ENCODE assay signal across 8 mouse cellular contexts in the genomic region with DNA sequence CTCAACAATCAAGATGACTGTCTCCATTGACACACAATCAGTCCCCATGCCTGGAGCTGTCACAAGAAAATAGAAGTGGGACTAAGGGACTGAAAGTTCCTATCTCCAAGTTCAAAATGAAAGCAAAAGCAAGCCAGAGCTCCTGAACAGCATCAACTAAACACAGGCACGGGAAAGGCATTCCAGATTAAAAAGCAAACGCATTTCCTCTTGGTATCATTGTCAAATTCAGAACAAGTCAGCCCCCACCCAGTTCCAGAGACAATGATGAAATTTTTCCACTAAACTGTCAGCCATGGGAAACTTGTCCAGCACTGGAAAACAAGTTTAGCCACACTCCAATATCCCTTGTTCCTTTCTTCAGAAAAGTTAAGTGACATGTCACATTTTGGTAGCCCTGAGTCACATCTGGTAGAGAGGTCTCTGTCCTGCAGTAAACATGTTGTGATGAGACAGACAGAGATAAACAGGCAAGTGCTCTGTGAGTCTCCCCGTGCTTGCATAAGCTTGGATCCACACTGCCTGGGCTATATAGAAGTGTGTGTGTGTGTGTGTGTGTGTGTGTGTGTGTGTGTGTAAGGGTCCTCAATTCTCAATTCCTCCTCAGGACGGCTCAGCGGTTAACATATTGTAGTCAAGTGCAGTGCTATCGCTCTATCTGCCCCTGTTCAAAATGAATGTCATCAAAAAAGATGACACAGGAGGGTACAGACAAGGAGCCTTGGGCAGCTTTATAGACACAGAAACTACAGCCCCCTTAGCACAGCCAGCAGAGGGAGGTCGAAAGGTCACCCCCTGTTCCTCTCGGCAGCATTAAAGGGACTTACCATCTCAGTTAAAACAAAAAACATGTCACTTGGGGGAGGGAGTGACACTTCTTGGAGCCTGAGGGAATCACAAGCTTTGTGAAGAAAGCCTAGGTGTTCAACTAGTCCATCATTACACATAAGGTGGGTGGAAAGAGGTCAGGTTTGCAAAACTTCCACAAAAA. TPM values are rescaled to one million over a fixed set of nuclear protein-coding genes. Genes with fewer than 3 reads are reported as not detected.
DNase-seq lines count a peak whose midpoint lies in the region; ATAC-seq and TF ChIP-seq lines count a peak whose summit lies in the region.

No protein-coding gene starts in this region.

- intact Hi-C loops in gastrocnemius, adult 2 months (cut with DNase I): no loop called here
- intact Hi-C loops in left cerebral cortex, postnatal 36 days (cut with DNase I): no loop called here

- no peaks in the 10 kb centered on the region for H3K9me3 ChIP-seq in heart, embryonic 13.5 days
- no peaks in the 10 kb centered on the region for H3K9me3 ChIP-seq in liver, embryonic 14.5 days (ENCODE audit: control insufficient read depth, low read length)
- H3K9me3 ChIP-seq in stomach, embryonic 15.5 days: no peaks in the 10 kb centered on the region

- peak; percentile 17; the same call in 1 of the 2 replicates for ATAC-seq in heart, embryonic 13.5 days (ENCODE audit: extremely low read depth, insufficient number of reproducible peaks, low FRiP score, low TSS enrichment)
- peak; percentile 43 for ATAC-seq in liver, embryonic 14.5 days (ENCODE audit: insufficient read depth)
- ATAC-seq in stomach, embryonic 15.5 days (ENCODE audit: insufficient read depth, low FRiP score, low read depth): no peak

- H3K27me3 ChIP-seq in heart, embryonic 13.5 days (replicated peaks): 0 out of 2 replicates have a peak, but pooled peaks cover 4% of the 10 kb centered on the region
- H3K27me3 ChIP-seq in liver, embryonic 14.5 days (ENCODE audit: control insufficient read depth, insufficient read depth, low read length): no peaks in the 10 kb centered on the region
- H3K27me3 ChIP-seq in stomach, embryonic 15.5 days (replicated peaks): no peaks in the 10 kb centered on the region

- DNase-seq in gastrocnemius, adult 2 months: no peak
- no peak for DNase-seq in gastrocnemius, adult 18-20 months (ENCODE audit: low spot score)
- DNase-seq in c-Kit-negative CD71-positive TER-119-positive erythroid progenitor cells, embryonic 14.5 days (ENCODE audit: low read depth, low spot score): peak; percentile 57
- peak in 1 of 3 experiments; percentile 52 for DNase-seq in liver, embryonic 14.5 days (ENCODE audit: low read depth in 3 of 3, low spot score in 3 of 3)
- no peak for DNase-seq in urinary bladder, postnatal 14 days (ENCODE audit: low spot score)
- DNase-seq in left cerebral cortex, postnatal 36 days (ENCODE audit: low spot score in 2 of 2): no peak

- peaks cover 3% of the 10 kb centered on the region; the same call in 1 of the 2 replicates for H3K36me3 ChIP-seq in heart, embryonic 13.5 days
- H3K36me3 ChIP-seq in liver, embryonic 14.5 days (replicated peaks; ENCODE audit: control insufficient read depth, insufficient read depth, low read depth): peaks cover 9% of the 10 kb centered on the region
- no peaks in the 10 kb centered on the region for H3K36me3 ChIP-seq in stomach, embryonic 15.5 days

- TF ChIP-seq EP300 in liver, embryonic 14.5 days (IDR thresholded peaks at IDR 0.05; ENCODE audit: low read depth): no peak

- peak overlapping the region; percentile 91 for H3K9ac ChIP-seq in heart, embryonic 13.5 days
- peak overlapping the region; percentile 98 for H3K9ac ChIP-seq in liver, embryonic 14.5 days (replicated peaks)
- H3K9ac ChIP-seq in stomach, embryonic 15.5 days: no peak overlapping the region

- peak overlapping the region; percentile 82 for H3K4me3 ChIP-seq in gastrocnemius, adult 2 months
- peak overlapping the region; percentile 81 for H3K4me3 ChIP-seq in heart, embryonic 13.5 days
- H3K4me3 ChIP-seq in liver, embryonic 14.5 days (ENCODE audit: insufficient read depth in 1 of 2, low read depth in 2 of 2, low read length in 2 of 2): peak overlapping the region; percentile 90 to 95
- H3K4me3 ChIP-seq in stomach, embryonic 15.5 days (replicated peaks): peak overlapping the region; percentile 74; the same call in 1 of the 2 replicates

- TF ChIP-seq CTCF in gastrocnemius, adult 2 months (IDR thresholded peaks at IDR 0.05): no peak
- TF ChIP-seq CTCF in liver, embryonic 14.5 days (IDR thresholded peaks at IDR 0.05; ENCODE audit: low read depth): no peak

- peak overlapping the region; percentile 92 for H3K4me2 ChIP-seq in heart, embryonic 13.5 days
- peak overlapping the region; percentile 93 for H3K4me2 ChIP-seq in liver, embryonic 14.5 days (ENCODE audit: low read depth)
- H3K4me2 ChIP-seq in stomach, embryonic 15.5 days: peak overlapping the region; percentile 81

- H3K27ac ChIP-seq in gastrocnemius, adult 2 months: peak overlapping the region; percentile 90
- H3K27ac ChIP-seq in heart, embryonic 13.5 days (replicated peaks): peak overlapping the region; percentile 77
- peak overlapping the region; percentile 97 for H3K27ac ChIP-seq in liver, embryonic 14.5 days
- H3K27ac ChIP-seq in stomach, embryonic 15.5 days: peak overlapping the region; percentile 53

- H3K4me1 ChIP-seq in heart, embryonic 13.5 days: peaks cover 64% of the 10 kb centered on the region
- peaks cover 26 to 44% of the 10 kb centered on the region in 2 experiments for H3K4me1 ChIP-seq in liver, embryonic 14.5 days (replicated peaks; ENCODE audit: control insufficient read depth in 2 of 2, insufficient read depth in 2 of 2, low read length in 1 of 2)
- peaks cover 32% of the 10 kb centered on the region for H3K4me1 ChIP-seq in stomach, embryonic 15.5 days

- WGBS in heart, embryonic 13.5 days: 43% methylated on average over 8 of the region's 8 CpGs
- WGBS in liver, embryonic 14.5 days (ENCODE audit: insufficient replicate concordance): 41% methylated on average over 8 of the region's 8 CpGs
- 44% methylated on average over 8 of the region's 8 CpGs for whole genome bisulfite sequencing in stomach, embryonic 15.5 days

RNA-seq across cellular contexts. Expression of gene Tmcc2, which starts 2.0 kb away (rescaled TPM):
- 10 to 100 TPM; 29.4 to 40.8 TPM for total RNA-seq in gastrocnemius, adult 2 months (2021)
- total RNA-seq in gastrocnemius, adult 18-20 months (2021): 10 to 100 TPM; 36.8 to 41.5 TPM
- polyA plus RNA-seq in heart, embryonic 13.5 days (2015; fragmentation: Nextera tagmentation; extraction: Ambion mirVana): 31.5 and 35.8 TPM in 2 replicates
- 327 and 335 TPM in 2 replicates for polyA plus RNA-seq in liver, embryonic 14.5 days (2012; rRNA removed)
- 285 and 306 TPM in 2 replicates for polyA plus RNA-seq in liver, embryonic 14.5 days (2014; fragmentation: Nextera tagmentation; extraction: Ambion mirVana)
- 20.3 and 52.2 TPM in 2 replicates for polyA plus RNA-seq in stomach, embryonic 15.5 days (2015; fragmentation: Nextera tagmentation; extraction: Ambion mirVana)
- total RNA-seq in left cerebral cortex, postnatal 36 days (2021): 100 to 1,000 TPM; 171 to 173 TPM

RNA-seq across cellular contexts. Expression of gene Dstyk, which starts 28.2 kb away (rescaled TPM):
- total RNA-seq in gastrocnemius, adult 2 months (2021): 10 to 100 TPM in 1 of 2 experiments, 1 to 10 TPM in 1; 9.7 to 11.1 TPM
- total RNA-seq in gastrocnemius, adult 18-20 months (2021): 1 to 10 TPM; 9.6 to 9.9 TPM
- 8.5 and 9.1 TPM in 2 replicates for polyA plus RNA-seq in heart, embryonic 13.5 days (2015; fragmentation: Nextera tagmentation; extraction: Ambion mirVana)
- 3.3 and 4.0 TPM in 2 replicates for polyA plus RNA-seq in liver, embryonic 14.5 days (2012; rRNA removed)
- 3.6 TPM in 2 replicates for polyA plus RNA-seq in liver, embryonic 14.5 days (2014; fragmentation: Nextera tagmentation; extraction: Ambion mirVana)
- polyA plus RNA-seq in stomach, embryonic 15.5 days (2015; fragmentation: Nextera tagmentation; extraction: Ambion mirVana): 11.5 and 11.7 TPM in 2 replicates
- 10 to 100 TPM; 40.4 to 46.8 TPM for total RNA-seq in left cerebral cortex, postnatal 36 days (2021)

Comparison
In these comparisons a context has a peak if more than half of its experiments do, and no peak if none do; other contexts are left out.
1. RNA of gene Tmcc2, which starts 2.0 kb away (total RNA-seq): 171 to 173 TPM in left cerebral cortex, postnatal 36 days; 36.8 to 41.5 TPM in gastrocnemius, adult 18-20 months and 29.4 to 40.8 TPM in gastrocnemius, adult 2 months; every median in the first group is over 4 times any median in the second.
2. Peak in every context shown above with its lines, with median percentiles within 50 percentile points of each other: H3K27ac ChIP-seq, H3K4me3 ChIP-seq and H3K4me2 ChIP-seq.